Mouse (Mus musculus) embryonic facial prominence, embryonic 14.5 days (tissue): ENCODE measurements around the gene Prkd3. TPM values are rescaled to one million over a fixed set of nuclear protein-coding genes. Genes with fewer than 3 reads are reported as not detected.

Experiments used
- ATAC-seq: fragments of 200-750 bp; cut with Nextera tagmentation; 2 replicates; pipeline ENCODE4 v1.8.0; 2017; ENCODE audit warnings: low read depth, moderate number of reproducible peaks, moderate TSS enrichment
- DNase-seq: peaks from one replicate; pipeline ENCODE4 v3.0.0-alpha.2; 2015; ENCODE audit warnings: low spot score
- H3K27ac ChIP-seq: fragments of 300-500 bp; sonication (generic); replicated peaks from 2 replicates; pipeline ENCODE4 v1.5.1; 2014; ENCODE audit warnings: low read depth, mild to moderate bottlenecking, low read length, moderate library complexity
- H3K27me3 ChIP-seq: fragments of 300-500 bp; sonication (generic); replicated peaks from 2 replicates; pipeline ENCODE4 v1.6.1; 2014; ENCODE audit warnings: low read length; ENCODE audit not compliant: control insufficient read depth, insufficient read depth
- H3K36me3 ChIP-seq: fragments of 300-500 bp; sonication (generic); 2 replicates; pipeline ENCODE4 v1.6.1; 2014; ENCODE audit warnings: low read length, mixed read lengths; ENCODE audit not compliant: control insufficient read depth, insufficient read depth
- H3K4me1 ChIP-seq: fragments of 300-500 bp; sonication (generic); 2 replicates; pipeline ENCODE4 v1.6.1; 2014; ENCODE audit warnings: antibody characterized with exemption, low read length; ENCODE audit not compliant: control insufficient read depth, insufficient read depth
- H3K4me2 ChIP-seq: fragments of 300-500 bp; sonication (generic); 2 replicates; pipeline ENCODE4 v1.6.1; 2014; ENCODE audit warnings: low read depth, mild to moderate bottlenecking, low read length, moderate library complexity, mixed read lengths
- H3K4me3 ChIP-seq: fragments of 300-500 bp; sonication (generic); 2 replicates; pipeline ENCODE4 v1.5.1; 2014; ENCODE audit warnings: low read depth, mild to moderate bottlenecking, low read length
- H3K9ac ChIP-seq: fragments of 300-500 bp; sonication (generic); 2 replicates; pipeline ENCODE4 v1.6.1; 2014; ENCODE audit warnings: low read depth, mild to moderate bottlenecking, low read length, moderate library complexity, mixed read lengths
- H3K9me3 ChIP-seq: fragments of 300-500 bp; sonication (generic); 2 replicates; pipeline ENCODE4 v1.6.1; 2016; ENCODE audit warnings: low read length; ENCODE audit not compliant: control insufficient read depth
- WGBS: fragments of 180-500 bp; shearing (Covaris S2); extraction: QIAGEN DNeasy Blood & Tissue Kit; methylation state at CpG from one replicate; pipeline ENCODE4 v1.1.7; 2014; 5-methylcytosine and 5-hydroxymethylcytosine counted together
- polyA plus RNA-seq: library from polyadenylated mRNA; unstranded; fragments of >200 nt; fragmentation: Nextera tagmentation; extraction: Ambion mirVana; gene quantifications from 2 replicates; pipeline ENCODE4 v1.2.1, GENCODE M21; 2014

The Prkd3 gene
- polyA plus RNA-seq, 1 experiment from 2014 or later, result 42.3 TPM

DNA sequence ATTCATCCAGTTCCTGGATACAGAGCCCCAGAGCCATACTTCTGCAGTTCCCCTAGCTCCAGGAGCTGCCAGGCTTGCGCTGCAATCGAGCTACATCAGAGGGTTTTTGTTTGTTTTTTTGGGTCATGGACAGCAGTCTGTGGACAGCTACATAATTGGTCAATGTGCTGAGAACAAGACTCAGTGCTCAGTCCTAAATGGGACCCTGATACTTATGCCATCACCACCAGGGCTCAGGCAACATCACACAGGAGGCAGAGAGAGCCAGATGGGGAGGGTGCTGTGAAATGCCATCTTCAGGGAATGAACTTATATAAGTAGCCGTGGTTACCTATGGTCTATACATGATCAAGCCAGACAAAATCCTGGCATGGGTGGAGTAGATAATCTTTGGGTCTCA, 52.1 kb downstream of the Prkd3 start:
- no peak overlapping the region for H3K9ac ChIP-seq
- no peaks in the 10 kb centered on the region for H3K9me3 ChIP-seq
- no peak overlapping the region for H3K27ac ChIP-seq
- WGBS, result 91% methylated on average over 3 of the region's 3 CpGs
- H3K36me3 ChIP-seq, result peaks cover 54% of the 10 kb centered on the region
- no peak overlapping the region for H3K4me2 ChIP-seq
- H3K27me3 ChIP-seq, result no peaks in the 10 kb centered on the region
- no peak for DNase-seq
- H3K4me1 ChIP-seq, result no peaks in the 10 kb centered on the region
- no peak for ATAC-seq
- H3K4me3 ChIP-seq, result no peak overlapping the region

DNA sequence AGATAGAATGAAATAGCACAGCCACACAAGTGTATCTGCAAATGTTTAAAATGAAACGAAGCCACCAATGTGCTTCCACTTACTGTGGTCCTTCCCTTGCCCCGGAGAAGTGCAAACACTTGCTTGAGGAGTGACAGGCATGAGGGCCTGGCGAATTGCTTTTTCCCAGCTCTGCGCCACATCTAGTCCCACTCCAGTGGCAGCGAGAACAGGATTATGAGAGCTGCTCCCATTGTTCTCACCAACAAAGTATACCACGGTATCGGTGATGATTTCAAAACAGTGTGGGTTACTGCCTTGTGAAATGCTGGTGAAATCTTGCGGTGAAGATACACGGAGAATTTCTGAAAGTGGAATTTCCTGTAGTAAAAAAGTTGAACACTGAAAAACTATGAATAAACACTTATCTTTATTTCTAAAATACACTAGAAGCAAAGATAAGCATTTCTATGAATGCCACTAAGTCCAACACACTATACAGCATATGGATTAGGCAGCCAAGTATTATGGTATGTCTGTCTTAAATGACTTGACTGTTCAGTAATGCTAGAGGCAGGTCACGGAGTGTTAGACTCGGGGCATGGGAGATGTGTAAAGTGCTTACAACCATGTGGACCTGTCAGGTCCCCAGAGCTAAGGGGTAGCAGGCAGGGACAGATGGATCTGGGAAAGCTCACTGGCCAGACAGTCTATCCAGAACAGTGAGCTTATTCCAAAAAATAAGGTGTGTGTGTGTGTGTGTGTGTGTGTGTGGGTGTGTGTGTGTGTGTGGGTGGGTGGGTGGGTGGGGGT, 54.3 kb downstream of the Prkd3 start:
- H3K27ac ChIP-seq, result no peak overlapping the region
- no peak overlapping the region for H3K4me3 ChIP-seq
- H3K36me3 ChIP-seq, result peaks cover 55% of the 10 kb centered on the region
- ATAC-seq (no peak), DNase-seq (no peak)
- H3K9ac ChIP-seq, result no peak overlapping the region
- H3K4me1 ChIP-seq, result no peaks in the 10 kb centered on the region
- WGBS, result 88% methylated on average over 11 of the region's 11 CpGs
- H3K9me3 ChIP-seq, result no peaks in the 10 kb centered on the region
- no peaks in the 10 kb centered on the region for H3K27me3 ChIP-seq
- no peak overlapping the region for H3K4me2 ChIP-seq

DNA sequence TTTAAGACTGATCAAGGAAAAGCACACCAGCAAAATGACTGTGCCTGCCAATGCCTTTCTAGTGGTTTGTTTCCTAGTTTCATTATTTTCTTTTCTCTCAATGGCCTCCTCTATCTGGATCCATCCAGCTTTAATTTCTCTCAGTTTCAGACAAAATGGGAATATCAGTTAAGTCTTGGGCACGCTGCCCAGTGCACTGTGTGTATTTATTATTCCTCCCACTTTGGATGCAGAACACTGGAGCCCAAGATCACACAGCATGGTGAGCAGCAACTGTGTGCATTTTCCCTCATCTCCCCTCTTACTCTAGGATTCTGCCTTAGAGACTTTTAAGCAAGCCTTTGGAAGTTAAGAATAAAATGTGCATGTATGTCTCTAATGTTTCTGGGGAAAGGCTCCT, 56.2 kb downstream of the Prkd3 start:
- 86% methylated on average over 1 of the region's 1 CpGs for WGBS
- H3K27ac ChIP-seq, result no peak overlapping the region
- H3K4me1 ChIP-seq, result no peaks in the 10 kb centered on the region
- H3K9ac ChIP-seq, result no peak overlapping the region
- peak; percentile 11 for DNase-seq
- no peaks in the 10 kb centered on the region for H3K27me3 ChIP-seq
- H3K4me2 ChIP-seq, result no peak overlapping the region
- no peak for ATAC-seq
- H3K9me3 ChIP-seq, result no peaks in the 10 kb centered on the region
- peaks cover 61% of the 10 kb centered on the region for H3K36me3 ChIP-seq
- H3K4me3 ChIP-seq, result no peak overlapping the region

DNA sequence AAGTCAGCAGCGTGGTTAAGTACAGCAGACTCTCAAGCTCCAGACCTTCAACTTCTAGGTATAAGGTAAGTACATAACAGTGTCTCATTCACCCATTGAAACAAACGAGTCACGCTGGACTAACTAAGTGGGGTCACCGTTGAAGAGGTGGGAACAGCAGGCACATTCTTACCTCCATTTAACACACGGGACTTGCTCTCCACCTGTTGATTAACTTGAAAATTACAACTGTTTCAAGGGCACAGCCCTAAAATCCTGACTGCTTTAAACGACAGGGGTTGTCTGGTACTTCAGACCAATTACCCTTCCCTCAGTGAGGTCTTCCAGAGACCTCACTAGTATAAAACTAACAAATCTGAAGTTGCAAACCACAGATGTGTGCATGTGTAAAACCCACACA, 61.1 kb downstream of the Prkd3 start:
- Histone ChIP-seq H3K27me3 (no peaks in the 10 kb centered on the region), H3K27ac (no peak overlapping the region), H3K36me3 (peaks cover 84% of the 10 kb centered on the region)

DNA sequence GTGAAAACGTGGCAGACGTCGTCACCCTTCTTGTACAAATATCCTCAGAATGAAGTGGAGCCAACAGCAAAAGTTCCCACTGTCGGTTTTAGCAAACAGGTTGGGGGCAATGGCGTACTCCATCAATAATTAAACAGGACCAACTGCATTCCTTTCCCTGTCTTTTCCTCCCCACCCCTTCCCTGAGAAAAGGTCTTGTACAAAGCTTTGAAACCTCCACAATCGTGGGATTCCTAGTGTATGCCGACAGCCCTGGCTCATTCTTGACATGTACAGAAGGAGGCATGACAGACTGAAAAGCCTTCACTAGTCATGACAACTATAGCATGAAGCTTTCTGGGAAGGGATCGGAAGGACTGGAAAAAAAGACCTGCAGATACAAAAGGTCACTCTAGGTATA, 67.4 kb downstream of the Prkd3 start:
- no peaks in the 10 kb centered on the region for H3K4me1 ChIP-seq
- peak; percentile 27 for DNase-seq
- ATAC-seq, result peak; percentile 30; the same call in 1 of the 2 replicates
- 76% methylated on average over 8 of the region's 8 CpGs for WGBS
- H3K9me3 ChIP-seq, result no peaks in the 10 kb centered on the region
- no peak overlapping the region for H3K4me3 ChIP-seq
- peaks cover 90% of the 10 kb centered on the region for H3K36me3 ChIP-seq
- no peak overlapping the region for H3K9ac ChIP-seq
- no peak overlapping the region for H3K4me2 ChIP-seq
- no peaks in the 10 kb centered on the region for H3K27me3 ChIP-seq
- H3K27ac ChIP-seq, result no peak overlapping the region

More for the DNA sequence above, 61.1 kb downstream of the Prkd3 start:
- H3K4me3 ChIP-seq, result no peak overlapping the region
- no peak overlapping the region for H3K9ac ChIP-seq
- no peak overlapping the region for H3K4me2 ChIP-seq
- 71% methylated on average over 6 of the region's 6 CpGs for WGBS
- no peaks in the 10 kb centered on the region for H3K9me3 ChIP-seq
- DNase-seq (no peak), ATAC-seq (no peak)
- H3K4me1 ChIP-seq, result no peaks in the 10 kb centered on the region

DNA sequence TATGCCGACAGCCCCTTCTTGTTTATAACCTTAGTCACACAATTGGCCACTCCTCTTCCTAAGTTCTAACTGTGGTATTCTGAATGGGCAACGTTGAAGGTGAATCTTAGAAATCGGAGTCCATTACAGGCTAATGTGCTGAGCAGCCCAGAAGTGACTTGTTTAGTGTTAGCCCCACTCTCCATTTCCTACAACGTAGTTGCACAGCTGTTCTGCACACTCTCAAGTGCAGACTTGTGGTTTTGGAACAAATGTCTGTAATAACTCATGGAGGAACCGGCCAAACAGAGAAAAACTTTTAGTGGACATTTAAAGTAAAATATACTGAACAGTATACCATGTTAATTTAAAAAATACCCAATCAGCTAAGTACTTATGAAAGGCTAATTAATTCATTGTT, 68.5 kb downstream of the Prkd3 start:
- no peak for ATAC-seq
- Histone ChIP-seq H3K9me3 (no peaks in the 10 kb centered on the region), H3K4me2 (no peak overlapping the region), H3K4me1 (no peaks in the 10 kb centered on the region), H3K36me3 (peaks cover 91% of the 10 kb centered on the region), H3K4me3 (no peak overlapping the region), H3K27ac (no peak overlapping the region), H3K27me3 (no peaks in the 10 kb centered on the region), H3K9ac (no peak overlapping the region)
- 84% methylated on average over 5 of the region's 5 CpGs for WGBS
- no peak for DNase-seq

DNA sequence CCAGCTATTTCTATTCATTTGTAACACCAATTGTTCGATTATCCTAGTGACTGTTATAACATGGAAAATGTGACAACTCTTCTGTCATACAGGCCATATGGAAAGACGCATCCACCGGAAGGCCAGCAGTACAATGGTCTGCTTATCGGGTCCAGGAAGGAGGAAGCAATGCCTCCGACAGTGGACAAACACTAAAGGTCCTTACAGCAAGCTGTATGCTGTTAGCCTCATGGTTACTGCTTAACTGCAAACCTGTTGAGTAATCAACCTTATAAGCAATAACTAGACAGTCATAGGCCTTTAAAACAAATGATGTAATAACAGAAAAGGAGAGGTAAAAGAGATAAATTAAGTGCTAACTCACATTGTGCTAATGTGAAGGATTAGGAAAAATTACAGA, 69.4 kb downstream of the Prkd3 start:
- no peak overlapping the region for H3K27ac ChIP-seq
- DNase-seq, result no peak
- H3K4me2 ChIP-seq, result no peak overlapping the region
- H3K4me1 ChIP-seq, result no peaks in the 10 kb centered on the region
- no peaks in the 10 kb centered on the region for H3K27me3 ChIP-seq
- 97% methylated on average over 5 of the region's 5 CpGs for WGBS
- no peak for ATAC-seq
- H3K4me3 ChIP-seq, result no peak overlapping the region
- H3K9ac ChIP-seq, result no peak overlapping the region
- H3K9me3 ChIP-seq, result no peaks in the 10 kb centered on the region
- H3K36me3 ChIP-seq, result peaks cover 92% of the 10 kb centered on the region

DNA sequence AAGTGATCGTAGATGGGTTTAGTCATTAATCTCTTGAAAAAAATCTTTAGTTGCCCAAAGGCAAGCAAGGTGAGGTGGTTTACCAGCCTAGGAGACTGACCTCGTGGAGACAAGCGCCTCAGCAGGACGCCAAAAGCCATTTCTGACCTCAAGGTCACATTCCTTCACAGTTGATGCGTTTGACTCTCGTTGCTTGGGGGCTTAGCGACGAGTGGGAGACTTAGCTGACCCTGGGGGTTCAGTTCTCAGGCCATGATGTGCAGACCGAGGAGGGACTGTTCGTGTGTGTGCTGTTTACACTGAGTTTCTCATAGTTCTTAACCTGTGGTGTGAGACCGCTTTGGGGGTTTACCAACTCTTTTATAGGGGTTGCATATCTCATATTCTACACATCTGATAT, 78.0 kb downstream of the Prkd3 start:
- DNase-seq (no peak), ATAC-seq (no peak)
- no peak overlapping the region for H3K27ac ChIP-seq
- WGBS, result 46% methylated on average over 11 of the region's 11 CpGs
- H3K4me2 ChIP-seq, result no peak overlapping the region
- H3K36me3 ChIP-seq, result peaks cover 66% of the 10 kb centered on the region
- no peak overlapping the region for H3K4me3 ChIP-seq
- H3K9ac ChIP-seq, result no peak overlapping the region
- no peaks in the 10 kb centered on the region for H3K27me3 ChIP-seq
- peaks cover 3% of the 10 kb centered on the region; the same call in 1 of the 2 replicates for H3K4me1 ChIP-seq
- H3K9me3 ChIP-seq, result no peaks in the 10 kb centered on the region

DNA sequence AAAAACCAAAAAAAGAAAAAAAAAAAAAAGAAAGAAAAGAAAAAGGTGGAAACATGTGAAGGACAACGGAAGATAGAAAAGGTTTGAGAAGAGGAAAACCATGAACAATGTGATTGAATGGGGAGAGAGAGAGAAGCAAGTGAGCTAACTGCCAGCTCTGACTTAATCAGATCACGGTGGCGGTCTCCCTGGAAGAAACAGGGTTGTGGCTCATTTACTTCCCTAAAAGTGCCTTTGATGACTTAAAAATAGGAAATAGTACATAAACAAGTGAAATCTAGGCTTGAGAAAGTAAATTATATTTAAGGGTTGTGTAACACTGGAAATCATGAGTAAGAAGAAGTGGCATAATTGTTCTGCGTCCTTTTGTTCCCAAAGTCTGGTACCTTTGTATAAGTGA, 81.7 kb downstream of the Prkd3 start:
- WGBS, result 93% methylated on average over 4 of the region's 4 CpGs
- no peak overlapping the region for H3K4me2 ChIP-seq
- peaks cover 12% of the 10 kb centered on the region for H3K4me1 ChIP-seq
- H3K27me3 ChIP-seq, result no peaks in the 10 kb centered on the region
- peaks cover 55% of the 10 kb centered on the region for H3K36me3 ChIP-seq
- DNase-seq, result no peak
- no peak overlapping the region for H3K4me3 ChIP-seq
- H3K9ac ChIP-seq, result no peak overlapping the region
- no peaks in the 10 kb centered on the region for H3K9me3 ChIP-seq
- ATAC-seq, result no peak
- no peak overlapping the region for H3K27ac ChIP-seq
